Mouse (Mus musculus) liver, embryonic 14.5 days (tissue): ENCODE measurements at regions not wholly inside any gene's neighbourhood (a gene's known extent, or its start where the extent isn't known, plus 50 kb on each side); places are given as distances from the start of the nearest gene placed in this dataset.

Experiments used
- CTCF ChIP-seq: IDR thresholded peaks from 2 replicates; pipeline ENCODE4 v1.5.1; 2016; ENCODE audit warnings: antibody characterized with exemption, low read depth, control low read depth
- EP300 ChIP-seq: IDR thresholded peaks from 2 replicates; pipeline ENCODE4 v1.6.1; 2016; ENCODE audit warnings: antibody characterized with exemption, low read depth

GRCm38 (mm10) chr13:32649982-32650381 is 133.8 kb downstream of the Mylk4 start:
- no peak for TF ChIP-seq CTCF
- TF ChIP-seq EP300 = no peak
